Mouse (Mus musculus) liver, adult 2 months (tissue): ENCODE results near the gene Ezr. TPM values are rescaled to one million over a fixed set of nuclear protein-coding genes. Genes with fewer than 3 reads are reported as not detected.
A peak's percentile ranks its signal among the peaks of the same experiment; 100 is the strongest.

Experiments
- DNase-seq: peaks from one replicate; pipeline ENCODE4 v3.0.0-alpha.2; 2011; ENCODE audit warnings: low read depth, low spot score; ENCODE audit errors: extremely low read depth
- H3K27ac ChIP-seq: fragments of 200-500 bp; replicated peaks from 2 replicates; pipeline ENCODE4 v1.5.1; 2012; ENCODE audit warnings: low read depth, mild to moderate bottlenecking, control low read depth, inconsistent platforms, low read length; ENCODE audit not compliant: insufficient read depth
- H3K27me3 ChIP-seq: fragments of 200-500 bp; 2 replicates; pipeline ENCODE4 v1.6.1; 2012; ENCODE audit warnings: mild to moderate bottlenecking, moderate library complexity, low read length, inconsistent platforms; ENCODE audit not compliant: control insufficient read depth, insufficient read depth
- H3K36me3 ChIP-seq: fragments of 200-500 bp; 2 replicates; pipeline ENCODE4 v1.6.1; 2012; ENCODE audit warnings: low read length, inconsistent platforms; ENCODE audit not compliant: control insufficient read depth, insufficient read depth
- H3K4me1 ChIP-seq: fragments of 200-500 bp; 2 replicates; pipeline ENCODE4 v1.6.1; 2011; ENCODE audit warnings: low read length; ENCODE audit not compliant: control insufficient read depth, insufficient read depth
- H3K4me3 ChIP-seq: fragments of 200-500 bp; 2 replicates; pipeline ENCODE4 v1.5.1; 2011; ENCODE audit warnings: low read depth, mild to moderate bottlenecking, control low read depth, low read length, moderate library complexity; ENCODE audit not compliant: insufficient read depth
- H3K79me2 ChIP-seq: fragments of 200-500 bp; 2 replicates; pipeline ENCODE4 v1.6.1; 2012; ENCODE audit warnings: inconsistent platforms, mild to moderate bottlenecking, low read length, moderate library complexity; ENCODE audit not compliant: control insufficient read depth, insufficient read depth
- H3K9ac ChIP-seq: fragments of 200-500 bp; 2 replicates; pipeline ENCODE4 v1.6.1; 2012; ENCODE audit warnings: low read depth, mild to moderate bottlenecking, control low read depth, inconsistent platforms, low read length
- CTCF ChIP-seq: fragments of 200-500 bp; IDR thresholded peaks from 2 replicates; pipeline ENCODE4 v1.5.1; 2011; ENCODE audit warnings: low read depth, low read length, control low read depth
- POLR2A ChIP-seq: fragments of 200-500 bp; IDR thresholded peaks from 2 replicates; pipeline ENCODE4 v1.6.1; 2011; ENCODE audit warnings: low read length, control low read depth; ENCODE audit not compliant: insufficient read depth; ENCODE audit errors: extremely low read depth
- WGBS: fragments of 180-500 bp; shearing (Covaris S2); methylation state at CpG from one replicate; pipeline ENCODE4 v1.1.7; 2018; 5-methylcytosine and 5-hydroxymethylcytosine counted together
- polyA plus RNA-seq: library from polyadenylated mRNA; depleted of rRNA; stranded (reverse); fragments of >200 nt; gene quantifications from 2 replicates; pipeline ENCODE4 v1.2.3, GENCODE M21; 2012
- total RNA-seq: library from RNA; depleted of rRNA; stranded (reverse); fragments of >200 nt; gene quantifications from 2 replicates; pipeline ENCODE4 v1.2.3, GENCODE M21; 2014

Ezr gene
- total and polyA plus RNA-seq, 2 experiments = 2.6 to 3.1 TPM

DNA sequence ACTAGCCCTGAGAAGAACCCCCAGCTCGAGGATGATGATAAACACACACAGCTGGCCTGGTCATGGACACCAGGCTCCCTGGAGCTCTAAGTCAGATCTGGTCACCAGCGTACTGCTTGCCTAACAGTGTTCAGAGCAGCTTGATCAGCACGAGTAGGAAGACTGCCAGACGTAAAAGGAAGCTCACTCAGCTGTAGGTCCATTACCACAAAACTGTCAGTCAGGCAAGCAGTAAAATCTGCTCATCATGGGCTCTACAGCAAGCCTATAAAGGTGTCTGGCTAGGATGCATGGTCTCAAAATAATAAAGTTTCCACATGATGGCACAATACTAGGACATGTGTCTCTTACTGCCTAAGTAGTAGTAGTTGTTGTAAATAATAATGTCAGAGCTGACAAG lies 13.0 kb downstream of the Ezr start:
- TF ChIP-seq CTCF (no peak), POLR2A (no peak)
- 70% methylated on average over 4 of the region's 4 CpGs for WGBS
- Histone ChIP-seq H3K4me1 (peaks cover 2% of the 10 kb centered on the region), H3K27me3 (no peaks in the 10 kb centered on the region), H3K4me3 (no peak overlapping the region), H3K79me2 (no peaks in the 10 kb centered on the region; the same call in 1 of the 2 replicates), H3K36me3 (no peaks in the 10 kb centered on the region), H3K9ac (no peak overlapping the region), H3K27ac (no peak overlapping the region)
- no peak for DNase-seq

DNA sequence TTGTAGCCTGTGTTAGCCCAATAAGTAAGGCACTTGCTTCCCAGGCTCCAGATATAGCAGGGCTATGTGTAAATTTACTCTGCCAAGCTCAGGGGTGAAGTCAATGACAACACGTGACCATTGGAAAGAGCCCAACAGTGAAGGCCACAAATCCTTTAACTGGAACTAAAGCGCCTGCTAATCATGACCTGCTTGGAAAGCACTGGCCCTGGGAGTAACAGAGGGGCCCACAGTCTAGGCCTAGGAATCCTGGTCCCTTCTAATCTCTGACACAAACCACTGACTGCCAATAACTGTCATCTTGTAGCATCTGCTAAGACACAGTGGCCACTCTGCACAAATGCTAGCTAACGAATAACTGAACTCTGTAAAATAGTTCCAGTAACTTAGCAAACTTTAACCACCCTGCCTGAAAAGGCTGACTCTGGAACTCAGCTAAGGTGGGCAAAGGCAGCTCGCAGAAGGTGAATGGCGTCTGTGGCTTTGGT lies 14.2 kb downstream of the Ezr start:
- H3K4me1 ChIP-seq = peaks cover 2% of the 10 kb centered on the region
- H3K27ac ChIP-seq = no peak overlapping the region
- TF ChIP-seq POLR2A (no peak), CTCF (no peak)
- no peak overlapping the region for H3K4me3 ChIP-seq
- H3K9ac ChIP-seq = no peak overlapping the region
- peak; percentile 43 for DNase-seq
- no peaks in the 10 kb centered on the region for H3K36me3 ChIP-seq
- 62% methylated on average over 5 of the region's 5 CpGs for WGBS
- H3K79me2 ChIP-seq = no peaks in the 10 kb centered on the region; the same call in 1 of the 2 replicates
- H3K27me3 ChIP-seq = no peaks in the 10 kb centered on the region

DNA sequence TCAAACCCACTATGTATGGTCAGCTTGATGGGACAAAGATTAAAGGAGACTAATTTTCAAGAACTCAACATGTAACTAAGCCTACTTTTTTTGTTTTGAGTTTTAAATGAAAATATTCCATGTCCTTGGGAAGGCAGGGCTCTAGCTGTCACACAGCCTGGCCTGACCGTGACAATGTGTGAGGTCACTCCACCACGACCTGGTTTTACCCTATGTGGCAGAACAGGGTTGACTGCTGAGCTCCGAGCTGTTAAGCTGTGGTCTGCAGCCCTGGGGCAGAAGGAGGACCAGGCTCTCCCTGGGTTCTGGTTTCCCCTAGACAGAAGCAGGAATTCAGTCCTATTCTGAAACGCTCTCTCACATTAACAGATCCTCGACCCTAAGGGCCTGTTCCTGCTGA lies 14.8 kb downstream of the Ezr start:
- TF ChIP-seq CTCF (no peak), POLR2A (no peak)
- no peaks in the 10 kb centered on the region for H3K36me3 ChIP-seq
- WGBS = 51% methylated on average over 5 of the region's 5 CpGs
- H3K27me3 ChIP-seq = no peaks in the 10 kb centered on the region
- H3K9ac ChIP-seq = no peak overlapping the region
- H3K79me2 ChIP-seq = no peaks in the 10 kb centered on the region; the same call in 1 of the 2 replicates
- peaks cover 2% of the 10 kb centered on the region for H3K4me1 ChIP-seq
- no peak overlapping the region for H3K27ac ChIP-seq
- DNase-seq = no peak
- no peak overlapping the region for H3K4me3 ChIP-seq

DNA sequence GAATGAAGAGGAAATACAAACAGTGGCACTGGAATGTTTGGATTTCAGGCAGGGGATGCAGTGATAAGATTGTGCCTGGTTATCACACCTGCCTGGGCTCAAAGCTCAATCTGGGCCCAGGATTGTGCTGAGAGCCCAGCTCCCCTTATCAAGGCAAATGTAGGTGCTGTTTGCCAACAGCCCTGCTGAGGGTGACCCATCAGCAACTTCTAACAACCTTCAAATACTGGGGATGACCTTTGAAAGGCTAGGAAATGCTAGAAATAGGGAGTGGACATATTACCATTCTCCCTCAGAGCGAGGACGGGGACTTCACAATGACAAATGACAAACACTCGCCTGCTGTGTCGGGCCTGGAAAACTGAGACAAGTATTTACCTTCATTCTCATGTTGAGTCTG lies 15.8 kb downstream of the Ezr start:
- TF ChIP-seq POLR2A = no peak
- no peak for TF ChIP-seq CTCF
- Histone ChIP-seq H3K4me3 (no peak overlapping the region), H3K27ac (no peak overlapping the region), H3K79me2 (no peaks in the 10 kb centered on the region; the same call in 1 of the 2 replicates), H3K27me3 (no peaks in the 10 kb centered on the region), H3K4me1 (peaks cover 2% of the 10 kb centered on the region), H3K9ac (no peak overlapping the region), H3K36me3 (no peaks in the 10 kb centered on the region)
- 78% methylated on average over 4 of the region's 4 CpGs for WGBS
- no peak for DNase-seq

DNA sequence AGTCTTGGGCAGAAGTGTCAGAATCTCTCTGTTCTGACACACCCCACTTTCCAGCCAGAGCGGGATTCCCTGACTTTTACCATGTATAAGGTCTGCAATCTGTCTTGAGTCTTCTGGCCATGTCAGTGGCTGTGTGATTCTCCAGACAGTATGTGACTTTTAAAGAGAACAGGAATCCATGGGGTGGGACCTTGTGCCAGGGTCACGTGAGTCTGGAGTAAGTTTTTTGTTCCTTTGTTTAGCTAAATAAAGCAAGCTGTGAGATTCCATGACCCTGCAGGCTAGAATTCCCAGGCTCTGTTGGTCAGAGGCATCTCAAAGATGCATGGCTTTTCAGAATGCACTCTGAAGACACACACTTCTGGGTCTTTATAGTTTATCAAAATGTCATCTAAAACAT lies 16.7 kb downstream of the Ezr start:
- H3K27ac ChIP-seq = no peak overlapping the region
- H3K4me3 ChIP-seq = no peak overlapping the region
- H3K4me1 ChIP-seq = peaks cover 2% of the 10 kb centered on the region
- no peak for TF ChIP-seq CTCF
- no peak for TF ChIP-seq POLR2A
- no peaks in the 10 kb centered on the region for H3K36me3 ChIP-seq
- no peaks in the 10 kb centered on the region for H3K79me2 ChIP-seq
- no peaks in the 10 kb centered on the region for H3K27me3 ChIP-seq
- no peak for DNase-seq
- H3K9ac ChIP-seq = no peak overlapping the region
- 91% methylated on average over 2 of the region's 2 CpGs for WGBS

DNA sequence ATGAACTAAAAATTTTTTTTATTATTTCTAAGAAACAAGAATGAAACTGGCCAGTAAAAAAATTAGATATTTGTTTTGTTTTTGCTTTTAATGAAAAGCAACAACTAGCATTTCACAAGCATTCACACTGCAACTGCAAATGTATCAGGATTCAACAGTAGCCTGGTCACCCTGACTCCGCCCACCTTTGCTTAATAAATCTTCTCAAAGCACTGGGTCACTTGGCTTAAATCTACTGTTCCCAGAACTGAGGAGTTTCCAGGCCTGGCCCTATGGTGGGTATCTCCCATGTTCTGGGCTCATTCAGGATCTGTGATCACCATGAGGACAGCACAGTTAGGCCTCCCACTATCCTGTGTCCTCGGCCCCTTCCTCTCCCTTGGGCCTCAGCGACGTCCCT lies 17.9 kb downstream of the Ezr start:
- no peak overlapping the region for H3K4me3 ChIP-seq
- 98% methylated on average over 4 of the region's 4 CpGs for WGBS
- H3K36me3 ChIP-seq = no peaks in the 10 kb centered on the region
- DNase-seq = no peak
- no peaks in the 10 kb centered on the region for H3K79me2 ChIP-seq
- no peak overlapping the region for H3K9ac ChIP-seq
- H3K4me1 ChIP-seq = peaks cover 2% of the 10 kb centered on the region
- no peak overlapping the region for H3K27ac ChIP-seq
- no peak for TF ChIP-seq POLR2A
- no peak for TF ChIP-seq CTCF
- H3K27me3 ChIP-seq = no peaks in the 10 kb centered on the region
